Mouse (Mus musculus): Measurements from ENCODE around the gene Aldh1l2.
"Not testable (repeated sequence)": the region's sequence is repeated elsewhere in the genome, so short reads cannot be mapped to it uniquely, and the experiment has no call there.

Gene Aldh1l2

GRCm38 (mm10) chr10:83533910-83534283, at the start of gene Aldh1l2:
Gene Aldh1l2 (minus strand): TSS chr10:83534140.
- peak; percentile 37 to 75 for DNase-seq (ENCODE audit: low spot score in 2 of 2)

GRCm38 (mm10) chr10:83565449-83566441, 31.8 kb upstream of the Aldh1l2 start:
- DNase-seq (ENCODE audit: low spot score in 2 of 2) = no peak

GRCm38 (mm10) chr10:83563005-83563404, 29.1 kb upstream of the Aldh1l2 start:
- no peak for DNase-seq (ENCODE audit: low spot score in 2 of 2)

- DNase-seq (ENCODE audit: low spot score in 2 of 2) = no peak
These were observed 11.4 kb upstream of the Aldh1l2 start for GRCm38 (mm10) chr10:83545341-83545740.

GRCm38 (mm10) chr10:83544103-83544479, 10.2 kb upstream of the Aldh1l2 start:
- peak in 1 of 2 experiments; percentile 48 for DNase-seq (ENCODE audit: low spot score in 2 of 2)

GRCm38 (mm10) chr10:83543439-83544102, 9.6 kb upstream of the Aldh1l2 start, which contains the start of gene Washc4:
Gene Washc4 (plus strand): TSS chr10:83543752.
- peak; percentile 93 to 97 for DNase-seq (ENCODE audit: low spot score in 2 of 2)

GRCm38 (mm10) chr10:83542241-83542640, 8.3 kb upstream of the Aldh1l2 start:
- no peak for DNase-seq (ENCODE audit: low spot score in 2 of 2)

GRCm38 (mm10) chr10:83540092-83540491, 6.2 kb upstream of the Aldh1l2 start:
- no peak for DNase-seq (ENCODE audit: low spot score in 2 of 2)

GRCm38 (mm10) chr10:83539311-83539980, 5.5 kb upstream of the Aldh1l2 start:
- DNase-seq (ENCODE audit: low spot score in 2 of 2) = no peak

GRCm38 (mm10) chr10:83536436-83536835, 2.5 kb upstream of the Aldh1l2 start:
- DNase-seq (ENCODE audit: low spot score in 2 of 2) = no peak

GRCm38 (mm10) chr10:83533258-83533909, 556 bp downstream of the Aldh1l2 start:
- no peak for DNase-seq (ENCODE audit: low spot score in 2 of 2)

- no peak for DNase-seq (ENCODE audit: low spot score in 2 of 2)
These were observed 3.5 kb downstream of the Aldh1l2 start for GRCm38 (mm10) chr10:83530384-83530967.

- not testable (repeated sequence) for DNase-seq (ENCODE audit: low spot score in 2 of 2)
These were observed 9.7 kb downstream of the Aldh1l2 start for GRCm38 (mm10) chr10:83524238-83524637.

GRCm38 (mm10) chr10:83520990-83521389, 12.9 kb downstream of the Aldh1l2 start:
- peak in 1 of 2 experiments; percentile 51 for DNase-seq (ENCODE audit: low spot score in 2 of 2)

- DNase-seq (ENCODE audit: low spot score in 2 of 2) = no peak
These were observed 20.2 kb downstream of the Aldh1l2 start for GRCm38 (mm10) chr10:83513736-83514135.

- no peak for DNase-seq (ENCODE audit: low spot score in 2 of 2)
These were observed 22.6 kb downstream of the Aldh1l2 start for GRCm38 (mm10) chr10:83511304-83511703.

GRCm38 (mm10) chr10:83508962-83509660, 24.8 kb downstream of the Aldh1l2 start:
- DNase-seq (ENCODE audit: low spot score in 2 of 2) = peak; percentile 19 to 61

GRCm38 (mm10) chr10:83497321-83497720, 36.6 kb downstream of the Aldh1l2 start:
- no peak for DNase-seq (ENCODE audit: low spot score in 2 of 2)

GRCm38 (mm10) chr10:83490506-83490905, 43.4 kb downstream of the Aldh1l2 start:
- peak in 1 of 2 experiments; percentile 51 for DNase-seq (ENCODE audit: low spot score in 2 of 2)

GRCm38 (mm10) chr10:83477286-83477685, 56.7 kb downstream of the Aldh1l2 start:
- no peak for DNase-seq (ENCODE audit: low spot score in 2 of 2)
